Mouse (Mus musculus) lung, adult 18-20 months (tissue): Measurements from ENCODE around the gene Styx.

Experiments
- DNase-seq, 2 experiments: peaks; one replicate each; pipeline ENCODE4 v3.0.0; 2022; ENCODE audit warnings: mixed read lengths in 2 of 2

Gene Styx

DNA sequence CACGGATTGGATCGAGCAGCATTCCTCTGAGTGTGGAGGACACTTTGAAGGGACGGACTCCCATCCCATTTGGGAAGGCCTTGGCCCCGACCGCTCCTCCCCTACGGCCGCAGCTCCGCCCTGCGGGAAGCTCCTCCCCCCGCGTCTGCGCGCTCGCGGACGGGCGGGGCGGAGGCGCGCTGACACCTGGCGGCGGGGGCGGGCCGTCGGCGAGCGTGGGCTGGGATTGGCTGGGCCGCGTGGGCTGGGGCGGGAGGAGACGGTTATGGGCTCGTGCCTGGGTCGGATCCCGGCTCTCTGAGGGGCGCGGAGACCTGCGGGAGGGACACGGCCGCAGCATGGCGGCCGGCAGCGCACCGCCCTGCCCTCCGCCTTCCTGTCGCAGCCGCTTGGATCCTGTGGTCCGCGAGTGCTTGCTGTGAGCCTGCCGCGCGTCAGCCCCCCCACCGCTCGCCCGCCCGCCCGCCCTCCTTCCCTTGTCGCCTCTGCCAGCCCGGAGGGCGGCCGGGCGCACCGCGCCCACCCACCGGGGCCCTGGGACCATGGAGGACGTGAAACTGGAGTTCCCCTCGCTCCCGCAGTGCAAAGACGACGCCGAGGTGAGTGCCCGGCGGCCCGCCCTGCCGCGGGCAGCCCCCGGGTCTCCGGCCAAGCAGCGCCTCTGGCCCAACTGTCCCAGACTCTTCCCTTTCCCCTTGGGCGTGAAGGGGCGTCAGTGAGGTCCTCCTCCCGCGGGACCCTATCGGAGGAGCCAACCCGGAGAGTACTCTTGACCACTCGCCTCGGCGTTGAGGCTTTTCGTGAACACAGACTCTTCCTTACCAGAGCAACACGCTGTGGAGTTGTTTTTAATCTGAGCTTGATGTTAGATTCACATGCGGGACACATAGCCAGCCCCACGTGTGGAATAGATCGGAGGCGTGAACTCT lies at the start of gene Styx:
TSS of gene Styx (plus strand) at position 163 of the 929 bp plus-strand sequence.
- peak; percentile 96 for DNase-seq

- DNase-seq = no peak
These were observed 47.0 kb upstream of the Styx start for GRCm38 (mm10) chr14:45303939-45304338.

GRCm38 (mm10) chr14:45304389-45304788 lies 46.5 kb upstream of the Styx start:
- DNase-seq = no peak

GRCm38 (mm10) chr14:45305852-45306251 lies 45.0 kb upstream of the Styx start:
- no peak for DNase-seq

GRCm38 (mm10) chr14:45307630-45308328 lies 43.1 kb upstream of the Styx start:
- DNase-seq = no peak

DNA sequence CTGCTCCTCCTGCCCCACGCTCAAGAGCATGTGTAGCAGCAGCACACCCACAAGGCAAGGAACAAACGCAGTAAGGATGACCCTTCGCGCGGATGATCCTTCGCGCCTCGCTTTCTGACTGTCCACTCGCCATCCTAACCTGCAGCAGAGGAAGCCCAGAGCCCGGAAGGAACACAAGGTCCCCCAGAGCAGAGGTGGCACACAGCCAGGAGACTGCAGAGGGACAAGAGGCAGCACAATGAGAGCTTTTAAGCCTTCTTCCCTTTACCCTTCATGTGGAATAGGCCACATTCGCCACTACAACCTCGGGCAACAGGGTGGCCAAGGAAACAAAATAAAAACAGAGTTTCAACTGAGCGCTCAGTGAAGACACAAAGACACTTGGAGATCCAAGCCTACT lies 41.2 kb upstream of the Styx start:
- no peak for DNase-seq

- DNase-seq = no peak
These were observed 40.8 kb upstream of the Styx start for GRCm38 (mm10) chr14:45310101-45310500.

- no peak for DNase-seq
These were observed 34.0 kb upstream of the Styx start for GRCm38 (mm10) chr14:45316927-45317326.

GRCm38 (mm10) chr14:45317921-45318411 lies 32.9 kb upstream of the Styx start:
- DNase-seq = peak; percentile 13 to 41

DNA sequence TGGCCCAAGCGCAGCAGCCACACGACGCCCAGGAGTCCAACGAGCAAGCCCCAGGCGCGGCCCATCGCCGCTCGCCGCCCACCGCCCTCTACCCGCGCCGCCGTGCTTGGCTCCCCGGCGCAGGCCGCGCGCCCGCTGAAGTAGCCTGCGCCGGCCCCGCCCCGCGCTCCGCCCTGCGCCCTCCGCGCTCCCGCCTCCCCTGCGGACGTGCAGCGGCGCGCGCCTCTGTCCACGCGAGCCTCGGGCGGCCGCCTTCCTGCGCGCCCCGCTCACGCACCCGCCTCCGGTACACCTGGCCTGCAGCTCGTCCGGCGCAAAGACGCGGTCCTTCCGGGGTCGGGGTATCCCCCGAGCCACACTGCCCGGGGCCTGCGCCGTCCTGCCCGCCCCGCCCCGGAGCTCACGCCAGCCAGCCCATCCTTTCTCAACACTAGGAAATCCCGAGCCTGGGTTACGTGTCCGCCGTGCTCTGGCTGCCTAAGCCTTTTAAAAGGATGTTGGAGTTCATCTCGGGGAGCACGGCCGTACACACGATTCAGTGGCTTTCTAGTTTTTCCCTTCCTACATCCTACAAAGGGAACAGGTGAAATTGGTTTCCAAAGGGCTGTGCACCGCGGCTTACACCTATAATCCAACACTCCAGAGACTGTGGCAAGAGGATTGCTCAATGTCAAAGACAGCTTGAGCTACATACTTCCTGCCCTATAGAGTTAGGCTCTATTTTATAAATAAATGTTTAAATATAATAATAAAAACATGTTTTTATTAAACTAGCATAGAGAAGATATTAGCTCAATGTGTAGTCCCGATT lies 32.3 kb upstream of the Styx start, which contains the start of gene Ero1l:
TSS of gene Ero1l (minus strand) at position 346 of the 811 bp plus-strand sequence.
- peak; percentile 80 to 83 for DNase-seq

DNA sequence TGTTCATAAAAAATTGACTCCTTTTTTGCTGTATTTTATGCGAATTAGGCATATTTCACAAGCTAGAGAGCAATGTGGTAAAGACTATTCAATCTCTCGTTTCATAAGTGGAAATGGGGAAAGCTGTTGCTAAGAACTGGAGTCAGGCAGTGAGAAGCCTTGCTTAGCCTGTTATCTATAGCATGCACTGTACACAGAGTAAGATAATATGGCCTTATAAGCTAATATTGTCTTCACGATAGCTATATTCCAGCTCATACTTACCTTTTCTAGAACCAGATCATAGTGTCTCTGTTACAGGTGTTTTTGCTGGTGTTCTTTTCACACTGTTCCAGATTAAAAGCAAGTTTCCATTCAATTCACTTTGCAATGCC lies 31.7 kb upstream of the Styx start:
- DNase-seq = no peak

DNA sequence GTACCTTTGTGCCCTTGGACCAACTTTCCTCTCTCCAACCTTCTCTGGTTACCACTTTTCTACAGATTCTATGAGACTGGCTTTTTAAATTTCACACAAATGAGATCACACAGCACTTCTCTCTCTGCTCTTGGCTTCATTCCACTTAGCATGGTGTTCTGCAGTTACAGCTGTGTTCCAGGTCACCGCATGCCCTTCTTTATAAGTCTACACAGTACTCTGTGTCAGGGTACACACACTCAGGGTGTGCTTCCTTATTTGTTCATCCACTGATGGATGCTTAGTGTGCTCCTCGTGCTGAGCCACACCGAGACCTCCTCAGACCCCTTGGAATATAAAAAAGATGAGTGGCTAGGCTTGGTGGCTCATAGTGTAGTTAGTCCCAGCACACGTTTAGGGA lies 30.8 kb upstream of the Styx start:
- no peak for DNase-seq

DNA sequence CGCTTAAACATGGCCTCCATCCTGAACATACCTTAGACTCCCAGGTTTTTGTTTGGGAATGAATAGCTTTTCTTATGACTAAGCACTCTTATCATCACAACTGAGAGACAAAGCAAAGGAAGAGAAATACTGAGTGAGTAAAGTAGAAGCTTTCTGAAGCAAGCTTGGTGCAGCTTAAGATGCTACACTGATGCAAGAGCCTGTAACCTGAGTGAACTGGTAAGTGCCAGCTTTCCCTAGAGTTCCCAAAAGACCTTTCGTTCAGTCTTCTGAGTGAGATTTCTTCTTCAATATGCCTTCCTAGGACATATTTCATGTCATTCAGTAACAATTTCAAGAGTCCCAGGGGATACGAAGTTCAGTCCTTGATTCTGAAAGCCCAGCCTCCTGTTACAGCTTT lies 29.8 kb upstream of the Styx start:
- DNase-seq = no peak

DNA sequence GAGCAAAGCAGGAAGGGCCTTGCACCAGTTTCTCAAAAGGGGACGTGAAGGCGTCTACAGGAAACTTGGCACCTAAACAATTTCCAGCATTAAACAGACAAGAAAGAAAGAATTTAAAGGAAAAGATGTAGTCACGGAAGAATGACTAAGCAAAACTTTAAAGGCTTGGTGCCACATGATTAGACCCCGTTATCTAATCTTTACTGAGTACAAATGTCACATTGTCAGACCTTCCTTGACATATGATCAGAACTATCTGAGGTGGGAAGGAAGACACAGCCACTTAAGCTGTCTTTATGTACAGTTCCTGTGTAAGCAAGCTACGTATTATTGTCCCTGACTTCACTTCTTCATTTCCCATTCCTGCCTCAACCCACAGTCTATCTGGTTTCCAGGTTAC lies 29.3 kb upstream of the Styx start:
- DNase-seq = no peak

GRCm38 (mm10) chr14:45322450-45322849 lies 28.4 kb upstream of the Styx start:
- DNase-seq = no peak

DNA sequence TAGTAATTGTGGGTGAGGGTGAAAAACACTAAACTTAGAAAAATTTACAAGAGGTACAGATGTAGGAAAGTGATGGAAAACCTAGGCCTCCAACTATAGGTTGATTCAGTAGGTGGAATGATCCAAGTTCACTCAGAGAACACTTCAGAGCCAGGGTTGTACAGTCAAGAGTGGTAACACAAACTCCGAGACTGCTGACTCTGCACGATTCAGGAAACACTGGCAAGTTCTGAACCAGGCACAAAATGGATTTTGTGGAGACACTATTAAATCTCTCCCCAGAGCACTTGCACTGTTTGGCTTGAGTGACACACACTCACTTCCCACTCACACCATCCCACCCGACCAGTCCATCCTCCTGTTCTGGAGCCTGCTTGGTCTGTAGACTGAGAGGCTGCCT lies 27.6 kb upstream of the Styx start:
- no peak for DNase-seq

DNA sequence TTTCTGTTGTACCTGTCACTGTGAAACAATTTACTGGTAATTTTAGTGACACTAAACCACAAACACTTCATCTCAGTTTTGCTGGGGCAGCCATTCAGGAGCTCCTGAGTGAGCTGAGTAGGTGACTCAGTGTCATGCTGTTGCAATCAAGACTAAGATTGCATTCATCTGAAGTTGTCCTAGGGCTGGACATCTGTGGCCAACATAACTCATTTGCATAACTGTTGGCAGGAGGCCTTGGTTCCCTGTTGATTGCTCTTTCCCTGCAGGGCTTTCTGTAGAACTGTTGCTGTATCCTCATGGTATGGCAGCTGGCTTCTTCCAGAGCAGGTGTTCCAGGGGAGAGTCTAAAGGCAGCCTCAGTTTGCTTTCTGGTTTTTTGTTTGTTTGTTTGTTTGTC lies 25.4 kb upstream of the Styx start:
- peak; percentile 58 to 74 for DNase-seq

- no peak for DNase-seq
These were observed 22.7 kb upstream of the Styx start for GRCm38 (mm10) chr14:45328072-45328713.

DNA sequence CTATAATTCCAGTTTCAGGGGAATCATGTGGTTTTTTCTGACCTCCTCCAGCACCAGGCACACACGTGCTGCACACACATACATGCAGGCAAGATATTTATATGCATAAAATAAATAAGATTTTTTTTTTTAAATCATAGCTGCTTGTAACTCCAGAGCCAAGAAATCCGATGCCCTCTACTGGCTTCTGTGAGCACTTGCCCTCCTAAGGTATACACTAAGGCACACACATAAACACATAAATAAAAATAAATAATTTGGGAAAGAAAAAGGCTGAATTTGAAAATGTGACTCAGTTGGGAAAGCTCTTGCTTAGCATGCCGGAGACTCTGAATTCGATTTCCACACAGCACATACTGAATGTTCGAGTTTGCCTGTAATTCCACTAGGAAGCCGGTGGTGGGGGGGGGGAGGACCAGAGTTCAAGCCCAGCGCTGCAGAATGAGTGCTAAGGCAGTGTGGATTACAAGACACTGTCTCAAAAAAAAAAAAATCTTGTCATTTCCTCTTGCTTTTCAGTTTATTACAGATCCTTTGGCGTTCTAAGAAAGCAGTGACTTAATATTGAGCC lies 21.8 kb upstream of the Styx start:
- DNase-seq = no peak

GRCm38 (mm10) chr14:45329589-45330181 lies 21.2 kb upstream of the Styx start, which contains the start of gene Psmc6:
Gene Psmc6 (plus strand): TSS chr14:45329788.
- peak; percentile 93 for DNase-seq
